Mouse (Mus musculus): ENCODE data around the gene Ypel3. TPM values are rescaled to one million over a fixed set of nuclear protein-coding genes. Genes with fewer than 3 reads are reported as not detected.
A peak's percentile ranks its signal among the peaks of the same experiment; 100 is the strongest.

Ypel3 gene
- total and polyA plus RNA-seq, 3 experiments, result 33.9 to 44.0 (median 38.9) TPM

GRCm38 (mm10) chr7:126781661-126782370 is 5.1 kb downstream of the Ypel3 start:
- Histone ChIP-seq H3K4me3 (replicated peaks in 1 of 3; ENCODE audit: low read depth in 2 of 3, low read length in 2 of 3, poor library complexity in 1 of 3) (peak overlapping the region in 1 of 3 experiments; percentile 34), H3K4me1 (ENCODE audit: control insufficient read depth in 1 of 2, insufficient read depth in 2 of 2) (peaks cover 11 to 69% of the 10 kb centered on the region in 2 experiments), H3K79me2 (replicated peaks; ENCODE audit: control insufficient read depth, extremely low read depth, insufficient read depth, poor library complexity, severe bottlenecking) (peaks cover 2% of the 10 kb centered on the region; the same call in 1 of the 2 replicates), H3K4me2 (ENCODE audit: insufficient read depth, low read depth, poor library complexity, severe bottlenecking) (no peak overlapping the region), H3K9me3 (replicated peaks; ENCODE audit: low read length) (peaks cover 5% of the 10 kb centered on the region), H3K36me3 (replicated peaks in 1 of 2; ENCODE audit: control insufficient read depth in 1 of 2, insufficient read depth in 1 of 2, low read length in 1 of 2) (peaks cover 77 to 89% of the 10 kb centered on the region in 2 experiments), H3K27ac (ENCODE audit: insufficient read depth, low read depth) (no peak overlapping the region; the same call in 1 of the 2 replicates), H3K27me3 (replicated peaks) (no peaks in the 10 kb centered on the region), H3K9ac (ENCODE audit: insufficient read depth, low read depth) (no peak overlapping the region)
- dilution Hi-C loops (cut with MboI; ENCODE audit: extremely low pct_ligation_motif_present, extremely low pct_unique_long_range_greater_than_20kb, low sequenced_read_pairs) (no loop called here), in situ Hi-C loops (cut with MboI; ENCODE audit: low pct_ligation_motif_present, low pct_unique_long_range_greater_than_20kb, low sequenced_read_pairs) (loop anchor here (5.0 kb wide), 3 partner anchors 80 to 995 kb away; partner anchors contain the start of gene Setd1a)
- no peak for TF ChIP-seq MEF2A (IDR thresholded peaks at IDR 0.05; ENCODE audit: borderline replicate concordance, low read depth, low read length)
- TF ChIP-seq ZMIZ1 (IDR thresholded peaks at IDR 0.05; ENCODE audit: low read depth, low read length), result no peak
- TF ChIP-seq POLR2A (IDR thresholded peaks at IDR 0.05; ENCODE audit: low read depth, low read length), result 0 out of 2 replicates have a peak, but pooled peaks have one; percentile 8
- no peak for DNase-seq (ENCODE audit: extremely low read depth)

- Histone ChIP-seq H3K4me3 (replicated peaks in 1 of 3; ENCODE audit: low read depth in 2 of 3, low read length in 2 of 3, poor library complexity in 1 of 3) (no peak overlapping the region), H3K4me1 (ENCODE audit: control insufficient read depth in 1 of 2, insufficient read depth in 2 of 2) (peaks cover 11 to 69% of the 10 kb centered on the region in 2 experiments), H3K79me2 (replicated peaks; ENCODE audit: control insufficient read depth, extremely low read depth, insufficient read depth, poor library complexity, severe bottlenecking) (peaks cover 2% of the 10 kb centered on the region; the same call in 1 of the 2 replicates), H3K9me3 (replicated peaks; ENCODE audit: low read length) (peaks cover 5% of the 10 kb centered on the region), H3K9ac (ENCODE audit: insufficient read depth, low read depth) (no peak overlapping the region), H3K36me3 (replicated peaks in 1 of 2; ENCODE audit: control insufficient read depth in 1 of 2, insufficient read depth in 1 of 2, low read length in 1 of 2) (peaks cover 85 to 96% of the 10 kb centered on the region in 2 experiments), H3K27ac (ENCODE audit: insufficient read depth, low read depth) (no peak overlapping the region), H3K4me2 (ENCODE audit: insufficient read depth, low read depth, poor library complexity, severe bottlenecking) (no peak overlapping the region), H3K27me3 (replicated peaks) (no peaks in the 10 kb centered on the region)
- in situ Hi-C loops (cut with MboI; ENCODE audit: low pct_ligation_motif_present, low pct_unique_long_range_greater_than_20kb, low sequenced_read_pairs) (loop anchor here (5.0 kb wide), 3 partner anchors 80 to 995 kb away; partner anchors contain the start of gene Setd1a), dilution Hi-C loops (cut with MboI; ENCODE audit: extremely low pct_ligation_motif_present, extremely low pct_unique_long_range_greater_than_20kb, low sequenced_read_pairs) (no loop called here)
- no peak for DNase-seq (ENCODE audit: extremely low read depth)
- no peak for TF ChIP-seq JUND (conservative IDR thresholded peaks at IDR 0.05; ENCODE audit: low read depth, low read length)
- TF ChIP-seq ZNF384 (IDR thresholded peaks at IDR 0.05; ENCODE audit: low read depth, low read length), result no peak
Observed at GRCm38 (mm10) chr7:126782693-126783092, 5.9 kb downstream of the Ypel3 start.

- TF ChIP-seq POLR2A (IDR thresholded peaks at IDR 0.05; ENCODE audit: low read depth, low read length), result no peak
- no peak for TF ChIP-seq NRF1 (IDR thresholded peaks at IDR 0.05; ENCODE audit: low read depth, low read length)
- Histone ChIP-seq H3K9ac (ENCODE audit: insufficient read depth, low read depth) (no peak overlapping the region), H3K79me2 (replicated peaks; ENCODE audit: control insufficient read depth, extremely low read depth, insufficient read depth, poor library complexity, severe bottlenecking) (peaks cover 6% of the 10 kb centered on the region), H3K9me3 (replicated peaks; ENCODE audit: low read length) (peaks cover 5% of the 10 kb centered on the region), H3K4me3 (replicated peaks in 1 of 3; ENCODE audit: low read depth in 2 of 3, low read length in 2 of 3, poor library complexity in 1 of 3) (no peak overlapping the region), H3K36me3 (replicated peaks in 1 of 2; ENCODE audit: control insufficient read depth in 1 of 2, insufficient read depth in 1 of 2, low read length in 1 of 2) (peaks cover 88 to 99% of the 10 kb centered on the region in 2 experiments), H3K4me1 (ENCODE audit: control insufficient read depth in 1 of 2, insufficient read depth in 2 of 2) (peaks cover 5 to 55% of the 10 kb centered on the region in 2 experiments; a peak in 3 of 4 replicates), H3K4me2 (ENCODE audit: insufficient read depth, low read depth, poor library complexity, severe bottlenecking) (no peak overlapping the region), H3K27ac (ENCODE audit: insufficient read depth, low read depth) (no peak overlapping the region), H3K27me3 (replicated peaks) (no peaks in the 10 kb centered on the region)
- dilution Hi-C loops (cut with MboI; ENCODE audit: extremely low pct_ligation_motif_present, extremely low pct_unique_long_range_greater_than_20kb, low sequenced_read_pairs) (no loop called here), in situ Hi-C loops (cut with MboI; ENCODE audit: low pct_ligation_motif_present, low pct_unique_long_range_greater_than_20kb, low sequenced_read_pairs) (loop anchor here (5.0 kb wide), 3 partner anchors 82 to 993 kb away; partner anchors contain the start of gene Setd1a)
- no peak for DNase-seq (ENCODE audit: extremely low read depth)
Observed at GRCm38 (mm10) chr7:126784469-126784868, 7.7 kb downstream of the Ypel3 start.

Data from CH12.LX (cell line).